Mouse (Mus musculus): ENCODE results near the gene Gpr88. TPM values are rescaled to one million over a fixed set of nuclear protein-coding genes. Genes with fewer than 3 reads are reported as not detected.
A peak's percentile ranks its signal among the peaks of the same experiment; 100 is the strongest.

Gpr88 gene
- polyA plus RNA-seq, 1 experiment: 5.6 TPM

GRCm38 (mm10) chr3:116251481-116252254 lies 1.6 kb downstream of the Gpr88 start:
- Histone ChIP-seq H3K4me3 (ENCODE audit: insufficient read depth, low read length) (peak overlapping the region; percentile 23), H3K4me1 (ENCODE audit: control insufficient read depth, insufficient read depth, low read length) (no peaks in the 10 kb centered on the region), H3K27ac (ENCODE audit: insufficient read depth, low read length) (no peak overlapping the region)
- no peak for TF ChIP-seq POLR2A (IDR thresholded peaks at IDR 0.05; ENCODE audit: low read depth, low read length)
- no peak for TF ChIP-seq CTCF (IDR thresholded peaks at IDR 0.05; ENCODE audit: borderline replicate concordance, insufficient read depth, low read length)

GRCm38 (mm10) chr3:116249026-116249425 lies 4.3 kb downstream of the Gpr88 start:
- TF ChIP-seq POLR2A (IDR thresholded peaks at IDR 0.05; ENCODE audit: low read depth, low read length) (no peak), CTCF (IDR thresholded peaks at IDR 0.05; ENCODE audit: borderline replicate concordance, insufficient read depth, low read length) (no peak)
- H3K27ac ChIP-seq (ENCODE audit: insufficient read depth, low read length): no peak overlapping the region
- no peaks in the 10 kb centered on the region for H3K4me1 ChIP-seq (ENCODE audit: control insufficient read depth, insufficient read depth, low read length)
- no peak overlapping the region for H3K4me3 ChIP-seq (ENCODE audit: insufficient read depth, low read length)

GRCm38 (mm10) chr3:116244476-116244875 lies 8.8 kb downstream of the Gpr88 start:
- H3K4me1 ChIP-seq (ENCODE audit: control insufficient read depth, insufficient read depth, low read length): no peaks in the 10 kb centered on the region
- no peak overlapping the region for H3K4me3 ChIP-seq (ENCODE audit: insufficient read depth, low read length)
- no peak overlapping the region for H3K27ac ChIP-seq (ENCODE audit: insufficient read depth, low read length)
- TF ChIP-seq CTCF (IDR thresholded peaks at IDR 0.05; ENCODE audit: borderline replicate concordance, insufficient read depth, low read length) (no peak), POLR2A (IDR thresholded peaks at IDR 0.05; ENCODE audit: low read depth, low read length) (no peak)

GRCm38 (mm10) chr3:116242685-116243084 lies 10.6 kb downstream of the Gpr88 start:
- Histone ChIP-seq H3K4me1 (ENCODE audit: control insufficient read depth, insufficient read depth, low read length) (no peaks in the 10 kb centered on the region), H3K27ac (ENCODE audit: insufficient read depth, low read length) (no peak overlapping the region), H3K4me3 (ENCODE audit: insufficient read depth, low read length) (no peak overlapping the region)
- TF ChIP-seq CTCF (IDR thresholded peaks at IDR 0.05; ENCODE audit: borderline replicate concordance, insufficient read depth, low read length) (no peak), POLR2A (IDR thresholded peaks at IDR 0.05; ENCODE audit: low read depth, low read length) (no peak)

GRCm38 (mm10) chr3:116237527-116237926 lies 15.8 kb downstream of the Gpr88 start:
- Histone ChIP-seq H3K4me1 (ENCODE audit: control insufficient read depth, insufficient read depth, low read length) (no peaks in the 10 kb centered on the region), H3K27ac (ENCODE audit: insufficient read depth, low read length) (no peak overlapping the region), H3K4me3 (ENCODE audit: insufficient read depth, low read length) (no peak overlapping the region)
- no peak for TF ChIP-seq CTCF (IDR thresholded peaks at IDR 0.05; ENCODE audit: borderline replicate concordance, insufficient read depth, low read length)
- no peak for TF ChIP-seq POLR2A (IDR thresholded peaks at IDR 0.05; ENCODE audit: low read depth, low read length)

GRCm38 (mm10) chr3:116236856-116237255 lies 16.4 kb downstream of the Gpr88 start:
- Histone ChIP-seq H3K27ac (ENCODE audit: insufficient read depth, low read length) (no peak overlapping the region), H3K4me3 (ENCODE audit: insufficient read depth, low read length) (no peak overlapping the region), H3K4me1 (ENCODE audit: control insufficient read depth, insufficient read depth, low read length) (no peaks in the 10 kb centered on the region)
- TF ChIP-seq POLR2A (IDR thresholded peaks at IDR 0.05; ENCODE audit: low read depth, low read length) (no peak), CTCF (IDR thresholded peaks at IDR 0.05; ENCODE audit: borderline replicate concordance, insufficient read depth, low read length) (no peak)

- Histone ChIP-seq H3K27ac (ENCODE audit: insufficient read depth, low read length) (no peak overlapping the region), H3K4me1 (ENCODE audit: control insufficient read depth, insufficient read depth, low read length) (no peaks in the 10 kb centered on the region), H3K4me3 (ENCODE audit: insufficient read depth, low read length) (no peak overlapping the region)
- no peak for TF ChIP-seq POLR2A (IDR thresholded peaks at IDR 0.05; ENCODE audit: low read depth, low read length)
- no peak for TF ChIP-seq CTCF (IDR thresholded peaks at IDR 0.05; ENCODE audit: borderline replicate concordance, insufficient read depth, low read length)
Measured at GRCm38 (mm10) chr3:116233515-116233914, 19.8 kb downstream of the Gpr88 start.

- Histone ChIP-seq H3K27ac (ENCODE audit: insufficient read depth, low read length) (no peak overlapping the region), H3K4me3 (ENCODE audit: insufficient read depth, low read length) (no peak overlapping the region), H3K4me1 (ENCODE audit: control insufficient read depth, insufficient read depth, low read length) (no peaks in the 10 kb centered on the region)
- no peak for TF ChIP-seq CTCF (IDR thresholded peaks at IDR 0.05; ENCODE audit: borderline replicate concordance, insufficient read depth, low read length)
- TF ChIP-seq POLR2A (IDR thresholded peaks at IDR 0.05; ENCODE audit: low read depth, low read length): no peak
Measured at GRCm38 (mm10) chr3:116232763-116233162, 20.5 kb downstream of the Gpr88 start.

- TF ChIP-seq CTCF (IDR thresholded peaks at IDR 0.05; ENCODE audit: borderline replicate concordance, insufficient read depth, low read length) (no peak), POLR2A (IDR thresholded peaks at IDR 0.05; ENCODE audit: low read depth, low read length) (no peak)
- Histone ChIP-seq H3K4me3 (ENCODE audit: insufficient read depth, low read length) (no peak overlapping the region), H3K4me1 (ENCODE audit: control insufficient read depth, insufficient read depth, low read length) (no peaks in the 10 kb centered on the region), H3K27ac (ENCODE audit: insufficient read depth, low read length) (no peak overlapping the region)
Measured at GRCm38 (mm10) chr3:116229336-116229735, 24.0 kb downstream of the Gpr88 start.

GRCm38 (mm10) chr3:116228360-116229245 lies 24.7 kb downstream of the Gpr88 start:
- no peak overlapping the region for H3K4me3 ChIP-seq (ENCODE audit: insufficient read depth, low read length)
- no peaks in the 10 kb centered on the region for H3K4me1 ChIP-seq (ENCODE audit: control insufficient read depth, insufficient read depth, low read length)
- TF ChIP-seq POLR2A (IDR thresholded peaks at IDR 0.05; ENCODE audit: low read depth, low read length) (no peak), CTCF (IDR thresholded peaks at IDR 0.05; ENCODE audit: borderline replicate concordance, insufficient read depth, low read length) (no peak)
- no peak overlapping the region for H3K27ac ChIP-seq (ENCODE audit: insufficient read depth, low read length)
